Mouse (Mus musculus) midbrain, embryonic 16.5 days (tissue): ENCODE data around the gene Pin4. TPM values are rescaled to one million over a fixed set of nuclear protein-coding genes. Genes with fewer than 3 reads are reported as not detected.

Source experiments
- ATAC-seq: fragments of 200-750 bp; cut with Nextera tagmentation; 2 replicates; pipeline ENCODE4 v1.8.0; 2017; ENCODE audit warnings: moderate TSS enrichment
- H3K27ac ChIP-seq: fragments of 300-500 bp; sonication (generic); 2 replicates; pipeline ENCODE4 v1.5.1; 2014; ENCODE audit warnings: mild to moderate bottlenecking, low read length, mixed read lengths
- H3K27me3 ChIP-seq: fragments of 300-500 bp; sonication (generic); 2 replicates; pipeline ENCODE4 v1.6.1; 2014; ENCODE audit warnings: low read depth, low read length, mixed read lengths; ENCODE audit not compliant: control insufficient read depth, insufficient read depth
- H3K36me3 ChIP-seq: fragments of 300-500 bp; sonication (generic); 2 replicates; pipeline ENCODE4 v1.6.1; 2014; ENCODE audit warnings: mild to moderate bottlenecking, low read length, moderate library complexity, mixed read lengths; ENCODE audit not compliant: control insufficient read depth, insufficient read depth
- H3K4me1 ChIP-seq: fragments of 300-500 bp; sonication (generic); 2 replicates; pipeline ENCODE4 v1.6.1; 2014; ENCODE audit warnings: mild to moderate bottlenecking, low read length, mixed read lengths; ENCODE audit not compliant: control insufficient read depth, insufficient read depth
- H3K4me2 ChIP-seq: fragments of 300-500 bp; sonication (generic); 2 replicates; pipeline ENCODE4 v1.6.1; 2014; ENCODE audit warnings: mild to moderate bottlenecking, low read length, mixed read lengths
- H3K4me3 ChIP-seq: fragments of 300-500 bp; sonication (generic); 2 replicates; pipeline ENCODE4 v1.5.1; 2014; ENCODE audit warnings: low read depth, mild to moderate bottlenecking, low read length, moderate library complexity, mixed read lengths
- H3K9ac ChIP-seq: fragments of 300-500 bp; sonication (generic); 2 replicates; pipeline ENCODE4 v1.6.1; 2014; ENCODE audit warnings: low read depth, low read length, mixed read lengths
- H3K9me3 ChIP-seq: fragments of 300-500 bp; sonication (generic); replicated peaks from 2 replicates; pipeline ENCODE4 v1.6.1; 2014; ENCODE audit warnings: mild to moderate bottlenecking, low read length, mixed read lengths; ENCODE audit not compliant: control insufficient read depth, poor library complexity, severe bottlenecking
- WGBS: fragments of 180-500 bp; shearing (Covaris S2); extraction: QIAGEN DNeasy Blood & Tissue Kit; methylation state at CpG from one replicate; pipeline ENCODE4 v1.1.7; 2014; 5-methylcytosine and 5-hydroxymethylcytosine counted together
- polyA plus RNA-seq: library from polyadenylated mRNA; unstranded; fragments of >200 nt; fragmentation: Nextera tagmentation; extraction: Ambion mirVana; gene quantifications from 2 replicates; pipeline ENCODE4 v1.2.1, GENCODE M21; 2015

Gene Pin4
- polyA plus RNA-seq, 1 experiment from 2014 or later = 55.2 TPM

- Histone ChIP-seq H3K4me2 (no peak overlapping the region), H3K4me3 (no peak overlapping the region), H3K4me1 (peaks cover 6% of the 10 kb centered on the region; the same call in 1 of the 2 replicates), H3K9ac (0 out of 2 replicates have a peak overlapping the region, but pooled peaks have one; percentile 14), H3K27ac (peak overlapping the region; percentile 38), H3K27me3 (no peaks in the 10 kb centered on the region), H3K9me3 (no peaks in the 10 kb centered on the region), H3K36me3 (no peaks in the 10 kb centered on the region)
- 23% methylated on average over 5 of the region's 5 CpGs for WGBS
- ATAC-seq = no peak
Observed at GRCm38 (mm10) chrX:102166521-102166920, 47.3 kb downstream of the Pin4 start.

- Histone ChIP-seq H3K27me3 (no peaks in the 10 kb centered on the region), H3K4me2 (no peak overlapping the region), H3K9me3 (no peaks in the 10 kb centered on the region), H3K9ac (0 out of 2 replicates have a peak overlapping the region, but pooled peaks have one; percentile 14), H3K36me3 (no peaks in the 10 kb centered on the region), H3K4me3 (no peak overlapping the region), H3K4me1 (peaks cover 6% of the 10 kb centered on the region; the same call in 1 of the 2 replicates), H3K27ac (peak overlapping the region; percentile 38)
- 24% methylated on average over 6 of the region's 6 CpGs for WGBS
- ATAC-seq = 0 out of 2 replicates have a peak, but pooled peaks have one; percentile 25
Observed at GRCm38 (mm10) chrX:102166986-102167385, 47.7 kb downstream of the Pin4 start.

- Histone ChIP-seq H3K9ac (no peak overlapping the region), H3K4me2 (no peak overlapping the region), H3K9me3 (no peaks in the 10 kb centered on the region), H3K4me1 (peaks cover 6% of the 10 kb centered on the region; the same call in 1 of the 2 replicates), H3K27ac (no peak overlapping the region), H3K27me3 (no peaks in the 10 kb centered on the region), H3K4me3 (no peak overlapping the region), H3K36me3 (no peaks in the 10 kb centered on the region)
- 47% methylated on average over 1 of the region's 1 CpGs for WGBS
- ATAC-seq = no peak
Observed at GRCm38 (mm10) chrX:102169724-102170123, 50.5 kb downstream of the Pin4 start.

- WGBS = 27% methylated on average over 3 of the region's 3 CpGs
Observed at GRCm38 (mm10) chrX:102170135-102170534, 50.9 kb downstream of the Pin4 start.

GRCm38 (mm10) chrX:102170900-102171299 lies 51.7 kb downstream of the Pin4 start:
- no peak overlapping the region for H3K4me2 ChIP-seq
- H3K36me3 ChIP-seq = no peaks in the 10 kb centered on the region
- ATAC-seq = no peak
- 67% methylated on average over 3 of the region's 3 CpGs for WGBS
- no peaks in the 10 kb centered on the region for H3K27me3 ChIP-seq
- no peak overlapping the region for H3K9ac ChIP-seq
- no peak overlapping the region for H3K4me3 ChIP-seq
- H3K9me3 ChIP-seq = no peaks in the 10 kb centered on the region
- no peak overlapping the region for H3K27ac ChIP-seq
- peaks cover 6% of the 10 kb centered on the region; the same call in 1 of the 2 replicates for H3K4me1 ChIP-seq

More at GRCm38 (mm10) chrX:102170135-102170534, 50.9 kb downstream of the Pin4 start:
- no peaks in the 10 kb centered on the region for H3K9me3 ChIP-seq
- H3K36me3 ChIP-seq = no peaks in the 10 kb centered on the region
- no peak overlapping the region for H3K4me3 ChIP-seq
- no peak for ATAC-seq
- no peak overlapping the region for H3K9ac ChIP-seq
- H3K4me2 ChIP-seq = no peak overlapping the region
- H3K27me3 ChIP-seq = no peaks in the 10 kb centered on the region
- H3K4me1 ChIP-seq = peaks cover 6% of the 10 kb centered on the region; the same call in 1 of the 2 replicates
- no peak overlapping the region for H3K27ac ChIP-seq

GRCm38 (mm10) chrX:102175538-102176287 lies 56.5 kb downstream of the Pin4 start:
- Histone ChIP-seq H3K9ac (no peak overlapping the region), H3K27me3 (no peaks in the 10 kb centered on the region), H3K4me1 (no peaks in the 10 kb centered on the region), H3K4me3 (no peak overlapping the region), H3K27ac (no peak overlapping the region), H3K4me2 (no peak overlapping the region), H3K9me3 (no peaks in the 10 kb centered on the region), H3K36me3 (no peaks in the 10 kb centered on the region)
- no peak for ATAC-seq
- 89% methylated on average over 5 of the region's 5 CpGs for WGBS

Other genes starting within 250 kb of the Pin4 start
- gene Rtl5, start 48.1 kb upstream of the Pin4 start, polyA plus RNA-seq = 9.7 and 13.5 TPM in 2 replicates
- gene Ercc6l, start 37.6 kb downstream of the Pin4 start, polyA plus RNA-seq = 1.0 and 1.4 TPM in 2 replicates
- gene Rps4x, start 69.9 kb downstream of the Pin4 start, polyA plus RNA-seq = 342 TPM in 2 replicates
- 14.9 and 17.5 TPM in 2 replicates for gene Cited1, start 132.7 kb downstream of the Pin4 start, polyA plus RNA-seq